Mouse (Mus musculus) macrophage (primary cell): ENCODE results near the gene Inip. TPM values are rescaled to one million over a fixed set of nuclear protein-coding genes. Genes with fewer than 3 reads are reported as not detected.
A peak's percentile ranks its signal among the peaks of the same experiment; 100 is the strongest.

ENCODE experiments used
- H3K27ac ChIP-seq: fragments of 350-480 bp; formaldehyde crosslinking; 2 replicates; pipeline ENCODE4 v1.9.0; 2021
- H3K36me3 ChIP-seq: fragments of 350-480 bp; formaldehyde crosslinking; 2 replicates; pipeline ENCODE4 v1.9.0; 2021; ENCODE audit errors: inconsistent target
- H3K4me3 ChIP-seq: fragments of 350-480 bp; formaldehyde crosslinking; 2 replicates; pipeline ENCODE4 v1.9.0; 2021; ENCODE audit errors: inconsistent target
- H3K79me2 ChIP-seq: fragments of 350-480 bp; formaldehyde crosslinking; 2 replicates; pipeline ENCODE4 v1.9.0; 2021; ENCODE audit errors: inconsistent target
- WGBS: methylation state at CpG from one replicate; pipeline ENCODE4 v1.1.7; 2026; ENCODE audit warnings: inconsistent platforms; ENCODE audit not compliant: missing documents; 5-methylcytosine and 5-hydroxymethylcytosine counted together
- polyA plus RNA-seq: library from polyadenylated mRNA; stranded (reverse); fragments of 250-400 nt; gene quantifications from 3 replicates; pipeline ENCODE4 v1.2.4, GENCODE M21; 2018; ENCODE audit warnings: inconsistent platforms
- total RNA-seq, 78 experiments: library from RNA; depleted of rRNA; stranded (reverse); fragments of 250-400 nt; gene quantifications; 1 replicate in 9 of 78; 2 replicates in 24 of 78; 3 replicates in 43 of 78; 4 replicates in 2 of 78; pipeline ENCODE4 v1.2.4; 2018; ENCODE audit warnings: inconsistent platforms in 56 of 78

Gene Inip
- total RNA-seq (2018; cell fraction: chromatin; rRNA removed) = 10 to 100 TPM in 22 of 26 experiments, 1 to 10 TPM in 4; 4.6 to 53.4 (median 25.3) TPM
- 10 to 100 TPM in 21 of 26 experiments, 1 to 10 TPM in 5; 7.3 to 26.9 (median 17.5) TPM for total RNA-seq (2018; cell fraction: cytosol; rRNA removed)
- 10 to 100 TPM in 22 of 26 experiments, 1 to 10 TPM in 4; 4.6 to 46.8 (median 18.0) TPM for total RNA-seq (2018; cell fraction: nucleus; rRNA removed)
- polyA plus RNA-seq = 18.6 to 31.2 TPM (median 23.3 TPM) in 3 replicates

GRCm38 (mm10) chr4:59801489-59801888, at the start of gene Inip:
Gene Inip (minus strand): TSS chr4:59801589.
- Histone ChIP-seq H3K27ac (peak within 1 kb of the TSS; percentile 83), H3K79me2 (peaks cover 4% of the 10 kb centered on the region; the same call in 1 of the 2 replicates)

GRCm38 (mm10) chr4:59850181-59850580, 48.8 kb upstream of the Inip start:
- no peak overlapping the region for H3K27ac ChIP-seq
- 88% methylated on average over 2 of the region's 2 CpGs for WGBS
- H3K4me3 ChIP-seq = no peak overlapping the region
- H3K79me2 ChIP-seq = peaks cover 100% of the 10 kb centered on the region
- 0 out of 2 replicates have a peak, but pooled peaks cover 8% of the 10 kb centered on the region for H3K36me3 ChIP-seq

More at GRCm38 (mm10) chr4:59801489-59801888, at the start of gene Inip:
- no peak within 1 kb of the TSS for H3K4me3 ChIP-seq
- no peaks in the 10 kb centered on the region for H3K36me3 ChIP-seq

DNA sequence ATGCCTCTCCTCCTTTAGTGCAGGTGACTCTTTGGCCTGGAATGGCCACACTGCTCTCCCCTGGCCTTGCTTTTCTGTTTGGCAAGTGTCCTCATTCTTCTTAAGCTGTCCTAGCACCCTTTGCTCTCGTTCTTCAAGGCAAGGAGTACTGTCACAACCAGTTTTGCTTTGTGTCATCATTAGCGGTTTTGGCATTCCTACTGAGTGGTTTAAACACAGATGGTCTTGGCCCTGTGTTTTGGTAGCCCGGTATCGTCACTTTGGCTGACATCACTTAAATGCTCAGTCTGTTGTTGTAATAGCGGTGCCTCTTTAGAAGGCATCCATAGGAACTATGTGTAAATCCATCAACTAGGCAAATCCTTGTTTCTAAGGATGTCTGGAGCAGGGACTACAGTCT, 46.1 kb upstream of the Inip start:
- peaks cover 8% of the 10 kb centered on the region; the same call in 1 of the 2 replicates for H3K36me3 ChIP-seq
- peaks cover 100% of the 10 kb centered on the region for H3K79me2 ChIP-seq
- no peak overlapping the region for H3K4me3 ChIP-seq
- no peak overlapping the region for H3K27ac ChIP-seq
- WGBS = 91% methylated on average over 5 of the region's 5 CpGs

- Histone ChIP-seq H3K36me3 (peaks cover 8% of the 10 kb centered on the region; the same call in 1 of the 2 replicates), H3K79me2 (peaks cover 100% of the 10 kb centered on the region), H3K4me3 (no peak overlapping the region), H3K27ac (peak overlapping the region; percentile 32; the same call in 1 of the 2 replicates)
- 28% methylated on average over 3 of the region's 3 CpGs for WGBS
Observed at GRCm38 (mm10) chr4:59845245-59845637, 43.9 kb upstream of the Inip start.

GRCm38 (mm10) chr4:59844460-59845244, 43.3 kb upstream of the Inip start:
- H3K4me3 ChIP-seq = no peak overlapping the region
- H3K79me2 ChIP-seq = peaks cover 100% of the 10 kb centered on the region
- 11% methylated on average over 15 of the region's 15 CpGs for WGBS
- peak overlapping the region; percentile 32 for H3K27ac ChIP-seq
- peaks cover 8% of the 10 kb centered on the region; the same call in 1 of the 2 replicates for H3K36me3 ChIP-seq

DNA sequence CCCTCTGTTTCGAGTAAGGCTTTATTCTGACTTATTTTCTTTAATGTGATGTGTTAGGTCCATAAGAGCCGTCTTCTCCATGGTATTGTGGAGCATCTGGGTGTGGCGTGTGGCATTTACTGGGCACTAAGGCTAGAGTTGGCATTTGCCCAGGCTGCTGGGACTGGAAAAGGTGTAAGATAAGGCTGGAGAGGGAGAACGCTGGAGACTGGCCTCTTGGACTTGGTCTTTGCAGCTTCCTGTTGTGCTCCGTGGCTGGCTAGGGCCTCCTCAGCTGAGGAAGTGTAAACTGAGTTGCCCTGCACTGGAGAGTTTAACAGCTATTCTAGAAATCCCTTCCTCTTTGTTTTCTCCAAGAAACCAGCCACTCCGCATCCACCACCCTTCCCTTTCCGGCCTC, 36.3 kb upstream of the Inip start:
- Histone ChIP-seq H3K4me3 (no peak overlapping the region), H3K36me3 (peaks cover 16% of the 10 kb centered on the region), H3K79me2 (peaks cover 98% of the 10 kb centered on the region), H3K27ac (peak overlapping the region; percentile 71)
- 20% methylated on average over 7 of the region's 7 CpGs for WGBS

GRCm38 (mm10) chr4:59832810-59833209, 31.4 kb upstream of the Inip start:
- no peak overlapping the region for H3K27ac ChIP-seq
- WGBS = 32% methylated on average over 6 of the region's 6 CpGs
- H3K79me2 ChIP-seq = peaks cover 98% of the 10 kb centered on the region
- peaks cover 16% of the 10 kb centered on the region for H3K36me3 ChIP-seq
- no peak overlapping the region for H3K4me3 ChIP-seq

- WGBS = 91% methylated on average over 5 of the region's 5 CpGs
- Histone ChIP-seq H3K36me3 (peaks cover 20% of the 10 kb centered on the region), H3K79me2 (peaks cover 100% of the 10 kb centered on the region), H3K4me3 (no peak overlapping the region), H3K27ac (no peak overlapping the region)
Observed at GRCm38 (mm10) chr4:59831038-59831437, 29.6 kb upstream of the Inip start.

DNA sequence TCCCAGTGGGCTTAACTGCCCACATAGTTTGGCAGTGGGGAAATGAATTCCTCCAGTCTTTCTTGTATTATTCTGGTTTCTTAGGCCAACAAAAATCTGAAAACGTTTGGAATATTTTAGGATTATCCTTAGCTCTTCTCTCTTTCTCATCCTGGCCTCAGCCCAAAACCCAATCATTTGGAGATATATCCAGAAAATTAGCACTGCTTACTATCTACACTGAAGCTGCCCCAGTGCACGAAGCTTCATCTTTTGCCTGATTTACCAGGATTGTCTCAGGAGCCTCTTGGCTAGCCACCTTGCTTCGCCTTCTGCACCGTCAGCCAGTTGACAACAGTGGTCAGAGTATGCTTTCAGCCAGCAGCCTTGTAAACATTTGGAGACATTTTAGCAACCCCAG, 27.7 kb upstream of the Inip start:
- Histone ChIP-seq H3K79me2 (peaks cover 100% of the 10 kb centered on the region), H3K27ac (no peak overlapping the region), H3K36me3 (peaks cover 6% of the 10 kb centered on the region; the same call in 1 of the 2 replicates), H3K4me3 (no peak overlapping the region)
- 87% methylated on average over 4 of the region's 4 CpGs for WGBS

GRCm38 (mm10) chr4:59826381-59826780, 25.0 kb upstream of the Inip start:
- peaks cover 100% of the 10 kb centered on the region for H3K79me2 ChIP-seq
- 0 out of 2 replicates have a peak, but pooled peaks cover 5% of the 10 kb centered on the region for H3K36me3 ChIP-seq
- WGBS = 94% methylated on average over 5 of the region's 5 CpGs
- H3K27ac ChIP-seq = no peak overlapping the region
- no peak overlapping the region for H3K4me3 ChIP-seq

- Histone ChIP-seq H3K36me3 (0 out of 2 replicates have a peak, but pooled peaks cover 5% of the 10 kb centered on the region), H3K79me2 (peaks cover 100% of the 10 kb centered on the region), H3K27ac (no peak overlapping the region), H3K4me3 (no peak overlapping the region)
- WGBS = 71% methylated on average over 6 of the region's 6 CpGs
Observed at GRCm38 (mm10) chr4:59825634-59826033, 24.2 kb upstream of the Inip start.

DNA sequence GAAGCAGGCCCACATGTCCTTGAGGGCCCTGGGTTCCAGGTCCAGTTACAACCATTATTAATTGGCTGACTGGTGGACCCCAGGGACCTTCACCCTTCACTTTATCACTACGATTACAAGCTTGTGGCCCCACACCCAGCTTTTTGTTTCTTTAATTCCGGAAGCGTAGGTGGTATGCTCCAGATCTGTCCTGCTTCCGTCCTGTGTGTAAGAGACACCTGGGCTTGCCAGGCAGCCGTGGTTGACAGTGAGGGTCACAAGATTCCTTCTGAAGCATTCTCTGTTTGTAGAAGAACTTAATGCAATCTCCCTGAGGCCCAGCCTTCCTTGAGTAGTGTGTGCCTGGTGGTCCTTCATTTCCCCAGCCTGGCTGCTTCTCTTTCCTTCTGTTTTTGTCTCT, 23.5 kb upstream of the Inip start:
- peaks cover 100% of the 10 kb centered on the region for H3K79me2 ChIP-seq
- H3K4me3 ChIP-seq = no peak overlapping the region
- WGBS = 85% methylated on average over 5 of the region's 5 CpGs
- H3K27ac ChIP-seq = no peak overlapping the region
- 0 out of 2 replicates have a peak, but pooled peaks cover 5% of the 10 kb centered on the region for H3K36me3 ChIP-seq

GRCm38 (mm10) chr4:59823470-59823869, 22.1 kb upstream of the Inip start:
- H3K27ac ChIP-seq = peak overlapping the region; percentile 17; the same call in 1 of the 2 replicates
- WGBS = 42% methylated on average over 7 of the region's 7 CpGs
- 0 out of 2 replicates have a peak, but pooled peaks cover 5% of the 10 kb centered on the region for H3K36me3 ChIP-seq
- no peak overlapping the region for H3K4me3 ChIP-seq
- peaks cover 100% of the 10 kb centered on the region for H3K79me2 ChIP-seq

DNA sequence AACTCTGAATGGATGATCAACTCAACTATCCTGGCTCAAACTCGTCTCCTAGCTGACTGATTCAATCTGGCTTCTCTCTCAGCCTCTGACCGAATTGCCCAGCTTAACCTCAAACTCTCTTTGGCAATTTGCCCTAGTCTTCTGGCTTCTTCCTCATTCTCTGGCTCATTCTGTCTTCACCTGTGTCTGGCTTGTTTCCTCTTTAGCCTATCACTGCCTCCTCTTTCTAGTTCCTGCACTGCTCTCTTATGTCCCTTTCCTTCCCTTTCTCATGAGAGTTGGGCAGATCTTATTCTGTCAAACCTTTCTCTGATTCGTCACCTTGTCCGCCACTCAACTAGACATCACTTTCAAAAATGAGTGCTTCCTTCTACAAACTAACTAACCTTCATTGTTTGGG, 20.7 kb upstream of the Inip start:
- Histone ChIP-seq H3K79me2 (peaks cover 100% of the 10 kb centered on the region), H3K27ac (no peak overlapping the region), H3K36me3 (peaks cover 14% of the 10 kb centered on the region; the same call in 1 of the 2 replicates), H3K4me3 (no peak overlapping the region)
- WGBS = 31% methylated on average over 4 of the region's 4 CpGs

DNA sequence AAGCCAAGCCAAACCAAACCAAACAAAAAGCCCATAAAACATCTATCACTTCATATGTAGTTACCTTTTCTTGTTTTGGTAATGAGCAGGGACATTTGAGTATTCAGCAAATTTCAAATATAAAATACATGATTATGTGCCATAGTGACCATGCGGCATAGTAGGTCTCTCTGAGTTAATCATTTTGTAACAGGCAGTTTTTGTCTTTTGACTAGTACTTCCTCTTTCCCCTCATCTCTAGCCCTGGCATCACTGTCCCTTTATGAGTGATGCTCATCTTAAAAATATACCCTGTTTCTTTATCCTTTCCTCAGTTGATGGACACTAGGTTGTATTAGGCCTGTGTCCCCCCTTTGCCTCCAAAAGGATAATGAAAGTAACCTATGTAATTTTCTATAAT, 20.1 kb upstream of the Inip start:
- H3K36me3 ChIP-seq = peaks cover 14% of the 10 kb centered on the region; the same call in 1 of the 2 replicates
- H3K4me3 ChIP-seq = no peak overlapping the region
- WGBS = 93% methylated on average over 1 of the region's 1 CpGs
- no peak overlapping the region for H3K27ac ChIP-seq
- peaks cover 100% of the 10 kb centered on the region for H3K79me2 ChIP-seq
